Mouse (Mus musculus) right cerebral cortex, adult 18-20 months (tissue): ENCODE data around the gene Prss46.

ENCODE experiments used
- DNase-seq: peaks from one replicate; pipeline ENCODE4 v3.0.0; 2022; ENCODE audit warnings: mixed read lengths

The Prss46 gene

GRCm38 (mm10) chr9:110901204-110901603 is 56.9 kb downstream of the Prss46 start:
- DNase-seq: no peak

DNA sequence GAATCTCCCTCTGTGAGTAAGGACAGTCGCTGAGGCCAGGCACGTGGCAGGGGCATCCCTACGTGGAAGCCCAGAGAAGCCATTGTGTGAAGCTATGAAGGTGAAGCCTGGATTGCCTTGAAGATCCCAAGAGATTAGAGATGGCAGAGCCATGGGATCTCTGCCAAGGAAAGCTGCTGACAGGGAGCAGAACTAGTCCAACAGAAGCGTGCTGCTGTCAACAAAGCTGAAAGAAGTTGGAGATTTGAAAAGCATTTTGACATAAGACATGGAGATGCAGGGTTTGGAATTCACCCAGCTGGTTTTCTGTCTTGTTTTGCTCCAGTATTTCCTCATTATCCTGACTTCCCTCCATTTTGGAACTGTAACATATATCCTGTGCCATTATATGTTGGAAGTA is 58.0 kb downstream of the Prss46 start:
- DNase-seq: no peak
